Mouse (Mus musculus) cerebellum, adult 18-20 months (tissue): Measurements from ENCODE around the gene Ofd1.

Experiments used
- DNase-seq, 2 experiments: peaks; one replicate each; pipeline ENCODE4 v3.0.0; 2021

Gene Ofd1

GRCm38 (mm10) chrX:166440616-166441063 lies at the start of gene Ofd1:
Gene Ofd1, minus strand, starts transcription at chrX:166440704.
- DNase-seq: peak; percentile 90 to 92

DNA sequence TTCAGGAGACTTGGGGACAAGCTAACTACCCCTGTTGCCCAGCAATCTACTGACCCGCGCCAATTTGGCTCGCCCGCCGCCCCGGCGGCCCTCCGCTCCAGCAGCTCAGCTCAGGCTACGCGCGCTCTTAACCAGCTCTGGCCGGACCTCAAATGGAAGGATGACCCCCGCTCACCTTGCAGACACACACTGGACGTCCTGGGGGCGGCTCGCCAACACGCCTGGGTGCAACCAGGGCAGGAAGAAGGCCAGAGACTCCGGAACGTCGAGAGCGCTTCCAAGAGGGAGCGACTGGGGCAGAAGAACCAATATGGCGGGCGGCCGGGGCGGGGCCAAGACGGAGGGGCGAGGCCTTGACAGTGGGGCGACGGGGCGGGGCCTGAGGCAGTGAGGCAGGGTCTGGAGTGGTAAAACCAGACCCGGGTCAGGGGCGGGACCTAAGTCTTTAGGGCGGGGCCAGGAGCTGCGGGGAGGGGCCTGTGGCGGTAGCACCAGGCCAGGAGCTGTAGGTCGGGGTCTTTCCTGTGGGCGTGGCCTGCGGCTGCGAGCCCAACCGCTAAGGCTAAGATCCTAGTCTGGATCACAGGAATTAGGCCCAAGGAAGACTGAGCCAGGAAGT lies 39.0 kb upstream of the Ofd1 start, which contains the start of gene Rab9:
Rab9 (minus strand) TSS at position 503 of the 619 bp plus-strand sequence.
- peak; percentile 87 to 94 for DNase-seq

DNA sequence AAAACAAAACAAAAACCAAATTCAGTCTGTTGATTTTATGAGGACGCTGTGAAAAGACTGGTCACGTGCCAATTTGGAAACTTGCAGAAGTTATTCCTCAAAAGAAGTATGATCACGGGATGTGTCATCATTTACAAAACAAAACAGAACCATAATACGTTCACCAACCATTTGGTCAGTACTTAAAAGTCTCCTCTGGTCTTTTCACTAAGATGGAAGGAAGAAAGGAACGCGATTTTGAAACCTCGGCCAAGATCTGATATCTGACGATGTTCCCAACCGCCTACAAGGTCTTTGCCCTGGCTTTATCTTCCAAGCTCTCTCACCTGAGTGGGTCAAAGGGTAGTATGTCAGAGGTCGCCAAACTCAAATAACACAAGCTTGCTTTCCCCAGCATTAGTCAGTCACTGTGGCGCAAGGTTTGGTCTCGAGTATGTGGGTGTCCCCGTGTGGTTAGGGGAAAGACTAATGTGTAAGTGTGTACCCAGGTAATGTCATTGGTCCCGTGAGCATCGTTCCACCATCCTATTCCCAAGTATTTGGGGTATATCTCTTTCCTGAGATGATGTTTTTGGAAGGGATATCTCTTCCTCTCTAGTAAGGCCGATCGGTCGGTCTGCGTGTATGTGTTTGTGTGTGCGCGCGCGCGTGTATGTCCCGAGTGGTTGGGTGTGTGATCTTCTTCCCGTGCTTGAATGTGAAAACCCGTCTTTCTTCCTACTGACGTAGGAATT lies 38.3 kb upstream of the Ofd1 start:
- no peak for DNase-seq

- DNase-seq: no peak
These were observed 36.9 kb upstream of the Ofd1 start for GRCm38 (mm10) chrX:166477393-166477792.

- no peak for DNase-seq
These were observed 32.1 kb upstream of the Ofd1 start for GRCm38 (mm10) chrX:166472612-166473011.

DNA sequence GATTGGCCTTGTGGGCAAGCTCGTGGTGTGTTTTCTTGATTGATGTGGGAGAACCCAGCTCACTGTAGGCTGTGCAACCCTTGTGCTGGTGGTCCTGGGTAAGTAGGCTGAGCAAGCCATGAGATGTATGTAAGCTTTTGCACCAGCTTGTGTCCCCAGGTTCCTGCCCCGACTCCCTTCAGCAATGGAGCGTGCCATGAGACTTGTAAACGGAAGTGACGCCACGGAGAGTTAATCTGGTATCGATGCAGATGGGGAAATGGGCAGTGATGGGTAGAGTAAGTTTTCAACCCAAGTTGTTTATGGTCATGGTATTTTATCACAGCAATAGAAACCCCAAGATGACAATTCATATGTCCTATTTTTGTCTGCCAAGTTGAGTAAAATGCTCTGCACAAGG lies 27.8 kb upstream of the Ofd1 start:
- DNase-seq: no peak

DNA sequence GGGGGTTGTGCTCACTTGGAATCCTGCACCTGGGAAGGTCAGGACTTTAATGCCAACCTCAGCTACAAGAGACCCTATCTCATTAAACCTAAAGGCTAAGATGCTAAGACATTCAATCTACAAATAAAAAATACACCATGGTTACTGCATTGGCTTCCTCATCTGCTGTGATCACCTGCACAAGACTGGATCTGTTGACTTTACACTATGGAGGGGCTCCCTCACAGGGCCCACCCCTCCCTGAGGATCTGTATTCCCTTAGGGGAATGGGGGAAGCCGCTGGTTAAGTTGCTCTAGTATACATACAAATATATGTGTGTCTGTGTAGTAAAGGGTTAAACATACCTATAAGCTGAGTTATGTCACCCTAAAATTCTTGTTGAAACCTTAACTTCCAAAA lies 15.0 kb upstream of the Ofd1 start:
- no peak for DNase-seq

DNA sequence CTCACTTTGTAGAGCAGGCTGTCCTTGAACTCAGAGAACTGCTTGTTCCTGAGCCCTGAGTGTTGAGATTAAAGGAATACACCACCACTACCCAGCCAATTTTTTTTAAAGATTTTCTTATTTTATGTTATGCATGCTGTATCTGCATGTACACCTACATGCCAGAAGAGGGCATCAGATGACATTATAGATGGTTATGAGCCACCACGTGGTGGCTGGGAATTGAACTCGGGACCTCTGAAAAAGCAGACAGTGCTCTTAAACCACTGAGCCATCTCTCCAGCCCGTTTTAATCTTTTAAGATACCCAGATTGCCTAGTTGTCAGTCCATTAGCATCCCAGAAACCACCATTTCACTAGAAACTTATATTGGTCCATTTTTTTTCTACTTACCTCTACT lies 13.8 kb upstream of the Ofd1 start:
- DNase-seq: no peak

DNA sequence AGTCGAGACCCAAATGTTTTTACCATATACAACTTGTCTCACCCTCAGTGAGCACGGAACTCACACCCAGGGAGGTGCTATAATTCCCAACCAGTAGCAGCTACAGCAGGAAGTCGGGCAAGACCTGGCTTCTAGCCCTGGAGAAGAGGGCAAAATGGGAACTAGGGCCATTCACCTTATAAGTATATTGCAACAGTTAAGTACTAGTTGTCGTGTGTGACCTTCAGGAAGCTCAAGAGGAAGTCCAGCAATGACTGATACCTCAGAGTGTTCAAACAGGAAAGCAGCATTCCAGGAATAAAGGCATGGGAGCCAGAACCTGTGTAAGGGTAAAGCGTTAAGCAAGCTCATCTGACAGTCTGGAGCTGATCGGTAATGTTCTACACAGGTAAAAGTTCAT lies 13.0 kb upstream of the Ofd1 start:
- DNase-seq: no peak

- no peak for DNase-seq
These were observed 4.0 kb upstream of the Ofd1 start for GRCm38 (mm10) chrX:166444552-166444951.

DNA sequence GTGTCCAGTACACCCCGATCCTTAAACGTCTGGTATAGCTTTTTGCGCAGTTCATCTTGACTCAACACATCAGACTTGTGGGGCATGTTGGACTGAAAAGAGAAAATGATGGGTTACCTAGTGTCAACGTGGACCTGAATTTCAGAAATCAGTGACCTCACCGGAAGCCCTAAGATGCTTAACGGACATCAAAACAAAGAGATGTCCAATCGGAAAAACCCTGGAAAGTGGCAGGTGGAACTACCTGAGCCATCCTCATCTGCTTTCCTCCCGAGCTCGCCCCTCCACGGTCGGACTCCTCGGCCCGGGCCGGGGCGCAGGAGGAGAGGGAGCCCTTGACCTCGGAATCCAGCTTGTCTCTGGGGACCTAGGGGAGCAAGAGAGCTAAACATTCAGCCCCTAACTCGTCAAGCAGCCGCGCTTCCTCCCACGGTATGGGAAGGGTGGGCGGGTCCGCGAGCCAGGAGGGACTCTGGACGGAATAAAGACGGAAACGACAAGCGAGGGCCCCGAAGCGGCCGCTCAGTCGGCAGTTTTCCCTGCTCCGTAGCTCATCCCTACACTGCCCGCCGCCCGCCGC lies 378 bp downstream of the Ofd1 start, which contains the start of gene Trappc2:
Trappc2 (plus strand) TSS at position 539 of the 580 bp plus-strand sequence.
- peak; percentile 37 to 54 for DNase-seq

- no peak for DNase-seq
These were observed 5.7 kb downstream of the Ofd1 start for GRCm38 (mm10) chrX:166434812-166435211.

DNA sequence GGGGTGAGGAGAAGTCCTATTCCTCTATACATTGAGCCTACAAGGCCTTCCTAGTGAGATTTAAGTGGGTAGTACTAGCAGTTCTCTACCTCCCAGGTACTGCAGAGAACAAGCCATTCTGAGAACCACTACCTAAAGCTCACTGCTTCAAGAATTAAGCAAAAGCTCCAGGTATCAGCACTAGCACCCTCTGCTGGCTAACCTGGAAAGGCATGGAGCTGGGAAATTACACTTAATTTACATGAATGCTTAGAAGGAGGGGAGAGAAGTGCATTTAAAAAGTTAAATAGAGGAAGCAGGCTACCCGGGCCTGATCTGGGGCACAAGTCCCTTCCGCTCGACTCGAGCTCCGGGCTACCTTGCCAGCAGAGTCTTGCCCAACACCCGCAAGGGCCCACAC lies 24.3 kb downstream of the Ofd1 start:
- DNase-seq: peak; percentile 53 to 56

- no peak for DNase-seq
These were observed 32.6 kb downstream of the Ofd1 start for GRCm38 (mm10) chrX:166407865-166408264.

GRCm38 (mm10) chrX:166393753-166394152 lies 46.8 kb downstream of the Ofd1 start:
- no peak for DNase-seq

DNA sequence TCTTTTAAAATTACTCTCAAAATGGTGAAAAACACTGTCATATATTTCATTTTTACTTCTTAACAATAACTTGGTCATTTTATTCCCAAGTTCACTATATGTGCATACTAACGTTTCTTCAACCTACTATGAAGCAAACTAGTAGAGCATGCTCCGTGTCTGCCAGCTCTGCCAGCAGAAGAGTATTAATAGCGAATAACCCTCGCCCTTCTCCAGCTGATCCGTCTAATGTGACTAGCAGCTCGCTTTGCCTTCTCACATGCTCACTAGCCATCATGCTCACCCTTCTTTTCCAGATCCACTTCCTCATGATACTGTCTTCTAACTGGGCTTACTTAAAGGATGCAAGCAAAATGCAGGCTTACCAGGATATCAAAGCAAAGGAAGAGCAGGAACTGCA lies 53.8 kb downstream of the Ofd1 start:
- DNase-seq: no peak

DNA sequence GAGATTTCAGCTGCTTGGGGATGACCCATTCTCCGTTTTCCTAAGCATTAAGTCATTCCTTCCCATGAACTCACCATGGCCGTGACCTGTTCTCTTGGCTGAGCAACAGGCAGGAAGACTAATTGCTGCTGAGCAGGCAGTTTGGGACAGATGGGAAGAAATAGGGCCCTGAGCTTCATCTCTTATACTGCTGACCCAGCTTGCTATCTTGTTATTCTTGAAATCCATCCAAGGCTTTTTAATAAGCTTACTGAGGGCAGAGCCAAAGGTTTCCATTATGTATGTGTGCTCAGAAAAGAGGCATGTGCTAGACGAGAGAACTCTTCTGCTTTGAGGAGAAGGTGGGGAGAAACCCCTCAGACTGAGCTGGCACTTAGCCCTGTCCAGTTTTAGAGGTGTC lies 55.6 kb downstream of the Ofd1 start:
- DNase-seq: peak in 1 of 2 experiments; percentile 26

DNA sequence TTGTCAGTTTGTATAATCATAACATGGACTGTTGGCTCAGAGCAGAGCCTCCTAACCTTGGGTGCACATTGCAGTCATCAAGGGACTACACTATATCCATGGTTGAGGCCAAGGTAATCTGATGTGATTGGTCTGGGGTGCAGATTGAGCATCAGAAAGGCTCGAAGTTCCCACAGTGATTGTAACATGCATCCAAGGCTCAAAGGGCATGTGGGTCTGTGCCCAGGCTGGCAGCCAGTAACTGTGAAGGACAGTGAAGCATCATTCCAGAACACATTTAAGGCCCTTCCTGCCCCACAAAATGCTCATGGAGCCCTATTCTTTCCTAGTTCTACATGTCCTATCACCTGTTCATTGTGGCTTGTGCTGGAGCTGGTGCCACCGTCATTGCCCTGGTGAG lies 56.9 kb downstream of the Ofd1 start:
- DNase-seq: no peak

GRCm38 (mm10) chrX:166378652-166379051 lies 61.9 kb downstream of the Ofd1 start:
- no peak for DNase-seq

- peak; percentile 22 to 27 for DNase-seq
These were observed 63.7 kb downstream of the Ofd1 start for GRCm38 (mm10) chrX:166376681-166377328.

- no peak for DNase-seq
These were observed 74.9 kb downstream of the Ofd1 start for GRCm38 (mm10) chrX:166365458-166366213.

- no peak for DNase-seq
These were observed 80.0 kb downstream of the Ofd1 start for GRCm38 (mm10) chrX:166360455-166360854.
